ENCODE assay signal across 8 mouse cellular contexts in genomic region chr17:46298220-46298913, GRCm38 (mm10). TPM values are rescaled to one million over a fixed set of nuclear protein-coding genes. Genes with fewer than 3 reads are reported as not detected.
DNase-seq lines count a peak whose midpoint lies in the region; ATAC-seq lines count a peak whose summit lies in the region.

No protein-coding gene starts in this region.

- under 1% methylated on average over 36 of the region's 48 CpGs for WGBS in intestine, embryonic 14.5 days

- peak overlapping the region; percentile 47 for H3K4me3 ChIP-seq in intestine, embryonic 14.5 days (ENCODE audit: low read depth, low read length)

- H3K36me3 ChIP-seq in intestine, embryonic 14.5 days (ENCODE audit: control insufficient read depth, insufficient read depth, low read length): no peaks in the 10 kb centered on the region

- H3K27ac ChIP-seq in intestine, embryonic 14.5 days (ENCODE audit: low read depth): no peak overlapping the region

- H3K9me3 ChIP-seq in intestine, embryonic 14.5 days (ENCODE audit: control insufficient read depth, low read length): no peaks in the 10 kb centered on the region

- H3K4me1 ChIP-seq in intestine, embryonic 14.5 days (replicated peaks; ENCODE audit: control insufficient read depth, insufficient read depth, low read length): peaks cover 3% of the 10 kb centered on the region; the same call in 1 of the 2 replicates

- peaks cover 62% of the 10 kb centered on the region for H3K27me3 ChIP-seq in intestine, embryonic 14.5 days (replicated peaks; ENCODE audit: control insufficient read depth, insufficient read depth, low read length)

- peak; percentile 84 to 95 for DNase-seq in adrenal gland, adult (ENCODE audit: inconsistent age in 2 of 2, low spot score in 1 of 2)
- peak; percentile 93 for DNase-seq in embryo, embryonic 10.5 days (ENCODE audit: low spot score)
- DNase-seq in gastrocnemius, postnatal 25 days: peak; percentile 70
- peak; percentile 97 for DNase-seq in intestine, embryonic 14.5 days (ENCODE audit: low spot score)
- DNase-seq in left cerebral cortex, postnatal 14 days (ENCODE audit: low spot score in 2 of 2): peak; percentile 85 to 86
- peak; percentile 91 for DNase-seq in mesoderm, embryonic 11.5 days (ENCODE audit: low read depth, low spot score)
- DNase-seq in right cerebral cortex, postnatal 25 days: peak; percentile 86
- peak; percentile 68 to 87 for DNase-seq in urinary bladder, postnatal 4 days (ENCODE audit: low spot score in 2 of 2)

- H3K9ac ChIP-seq in intestine, embryonic 14.5 days (ENCODE audit: low read length): peak overlapping the region; percentile 32

- intact Hi-C loops in left cerebral cortex, postnatal 14 days (cut with DNase I): loop anchor here (2.0 kb wide), 1 partner anchor 32 kb away; no protein-coding TSS in a partner anchor

- H3K4me2 ChIP-seq in intestine, embryonic 14.5 days (ENCODE audit: low read length): peak overlapping the region; percentile 100

- ATAC-seq in intestine, embryonic 14.5 days (replicated peaks; ENCODE audit: low FRiP score, low TSS enrichment, low read depth): peak; percentile 81

RNA-seq across cellular contexts. Expression of gene Dlk2, which starts 1.1 kb away (rescaled TPM):
- total RNA-seq in gastrocnemius, postnatal 25 days (2021): under 1 TPM in 1 of 2 experiments, not detected in 1; 0.21 TPM
- polyA plus RNA-seq in intestine, embryonic 14.5 days (2014; fragmentation: Nextera tagmentation; extraction: Ambion mirVana): 0.19 and 0.58 TPM in 2 replicates
- total RNA-seq in left cerebral cortex, postnatal 14 days (2021): 10 to 100 TPM; 61.2 to 65.1 TPM

RNA-seq across cellular contexts. Expression of gene Tjap1, which starts 15.5 kb away (rescaled TPM):
- 10 to 100 TPM; 31.7 to 39.1 TPM for total RNA-seq in gastrocnemius, postnatal 25 days (2021)
- 32.4 and 35.7 TPM in 2 replicates for polyA plus RNA-seq in intestine, embryonic 14.5 days (2014; fragmentation: Nextera tagmentation; extraction: Ambion mirVana)
- 10 to 100 TPM; 39.1 to 44.9 TPM for total RNA-seq in left cerebral cortex, postnatal 14 days (2021)

RNA-seq across cellular contexts. Expression of gene Abcc10, which starts 29.8 kb away (rescaled TPM):
- 1 to 10 TPM; 2.7 to 2.8 TPM for total RNA-seq in gastrocnemius, postnatal 25 days (2021)
- polyA plus RNA-seq in intestine, embryonic 14.5 days (2014; fragmentation: Nextera tagmentation; extraction: Ambion mirVana): 5.4 and 5.6 TPM in 2 replicates
- total RNA-seq in left cerebral cortex, postnatal 14 days (2021): 1 to 10 TPM; 8.4 to 8.7 TPM

RNA-seq across cellular contexts. Expression of gene Lrrc73, which starts 45.0 kb away (rescaled TPM):
- under 1 TPM; 0.33 to 0.35 TPM for total RNA-seq in gastrocnemius, postnatal 25 days (2021)
- polyA plus RNA-seq in intestine, embryonic 14.5 days (2014; fragmentation: Nextera tagmentation; extraction: Ambion mirVana): 0.55 and 0.65 TPM in 2 replicates
- total RNA-seq in left cerebral cortex, postnatal 14 days (2021): 10 to 100 TPM; 91.0 to 98.8 TPM

RNA-seq across cellular contexts. Expression of gene Yipf3, which starts 50.5 kb away (rescaled TPM):
- 10 to 100 TPM; 49.4 to 54.7 TPM for total RNA-seq in gastrocnemius, postnatal 25 days (2021)
- 102 and 112 TPM in 2 replicates for polyA plus RNA-seq in intestine, embryonic 14.5 days (2014; fragmentation: Nextera tagmentation; extraction: Ambion mirVana)
- total RNA-seq in left cerebral cortex, postnatal 14 days (2021): 10 to 100 TPM; 82.1 to 99.3 TPM

Comparison
In these comparisons a context has a peak if more than half of its experiments do, and no peak if none do; other contexts are left out.
1. RNA of gene Dlk2, which starts 1.1 kb away (total RNA-seq): 61.2 to 65.1 TPM in left cerebral cortex, postnatal 14 days; 0.21 TPM in gastrocnemius, postnatal 25 days; every median in the first group is over 10 times any median in the second.
2. Peak in every context shown above with its lines, with median percentiles within 50 percentile points of each other: DNase-seq.